Mouse (Mus musculus): ENCODE measurements around the gene Calhm5.
A peak's percentile ranks its signal among the peaks of the same experiment; 100 is the strongest.

Gene Calhm5

DNA sequence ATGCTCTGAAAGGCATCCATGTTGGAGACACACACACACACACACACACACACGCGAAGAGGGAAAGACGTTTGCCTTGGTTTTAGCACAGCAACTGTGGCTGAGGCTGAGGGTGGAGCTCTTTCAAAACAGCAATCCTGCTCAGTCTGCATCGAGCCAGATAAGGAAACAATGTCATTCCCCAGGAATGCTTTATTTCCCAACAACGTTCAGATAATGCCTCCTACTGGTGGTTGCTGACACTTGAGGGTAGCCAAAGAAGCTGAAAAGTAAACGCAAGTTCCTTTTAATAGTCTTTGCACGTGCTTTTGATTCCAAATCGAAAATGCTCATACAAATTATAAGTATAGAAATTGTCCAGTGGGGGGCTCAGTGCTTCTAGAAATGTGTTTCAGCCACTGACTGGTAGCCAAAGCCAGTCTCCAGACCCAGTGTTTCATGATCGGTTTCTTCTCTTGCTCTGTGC lies at the start of gene Calhm5:
Gene Calhm5, minus strand, starts transcription at position 102 of the 466 bp plus-strand sequence.
- peak; percentile 9 to 14 for DNase-seq

DNA sequence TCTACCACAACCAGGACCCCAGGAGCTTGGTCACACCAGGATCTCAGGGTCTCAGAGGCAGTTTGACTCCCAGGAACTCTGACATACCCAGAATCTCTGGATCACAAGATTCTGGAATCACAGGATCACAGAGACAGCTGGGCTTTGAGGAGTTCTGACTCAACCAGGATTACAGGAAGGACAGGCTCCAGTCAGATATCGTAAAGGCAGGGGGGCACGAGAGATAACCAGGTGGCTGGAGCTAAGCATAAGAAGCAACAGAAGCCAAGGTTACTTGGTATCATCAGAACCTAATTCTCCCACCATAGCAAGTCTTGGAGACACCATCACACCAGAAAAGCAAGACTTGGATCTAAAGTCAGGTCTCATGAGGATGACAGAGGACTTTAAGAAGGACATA lies 45.4 kb upstream of the Calhm5 start:
- no peak for DNase-seq

DNA sequence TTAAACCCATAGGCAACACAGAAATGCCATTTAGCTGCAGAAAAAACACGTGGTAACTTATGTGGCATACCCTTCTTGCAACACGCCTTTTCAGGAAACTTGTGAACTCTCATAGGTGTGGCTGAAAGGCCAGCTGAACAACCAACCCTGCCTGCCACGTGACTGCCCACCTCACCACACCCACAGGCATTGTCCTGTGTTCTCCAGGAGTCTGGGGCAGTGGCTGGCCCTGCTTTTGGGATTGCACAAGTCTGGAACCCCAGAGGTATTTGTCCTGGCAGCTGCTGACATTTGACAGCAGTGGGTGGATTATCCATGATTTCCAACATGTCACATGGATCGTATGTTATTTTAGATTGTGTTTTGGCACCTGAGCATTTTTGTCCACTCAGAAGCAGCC lies 43.4 kb upstream of the Calhm5 start:
- DNase-seq = no peak

DNA sequence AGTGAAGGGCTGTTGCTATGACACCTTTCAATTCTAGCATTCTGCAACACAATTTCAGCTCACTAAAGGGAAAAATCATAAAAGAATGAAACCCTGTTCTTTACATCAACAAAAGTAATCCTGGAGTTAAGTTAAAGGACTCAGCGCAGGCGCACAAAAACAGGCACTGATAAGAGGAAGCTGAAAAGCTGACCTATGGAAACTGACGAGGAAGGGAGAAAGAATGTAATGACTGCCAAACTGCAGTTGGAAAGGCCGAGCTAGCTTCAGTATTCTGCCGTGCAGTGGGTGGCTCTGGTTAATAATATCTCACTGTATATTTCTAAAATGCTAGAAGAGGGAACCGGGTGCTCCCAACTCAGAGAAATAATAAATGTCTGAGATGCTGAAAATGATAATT lies 41.7 kb upstream of the Calhm5 start:
- no peak for DNase-seq

DNA sequence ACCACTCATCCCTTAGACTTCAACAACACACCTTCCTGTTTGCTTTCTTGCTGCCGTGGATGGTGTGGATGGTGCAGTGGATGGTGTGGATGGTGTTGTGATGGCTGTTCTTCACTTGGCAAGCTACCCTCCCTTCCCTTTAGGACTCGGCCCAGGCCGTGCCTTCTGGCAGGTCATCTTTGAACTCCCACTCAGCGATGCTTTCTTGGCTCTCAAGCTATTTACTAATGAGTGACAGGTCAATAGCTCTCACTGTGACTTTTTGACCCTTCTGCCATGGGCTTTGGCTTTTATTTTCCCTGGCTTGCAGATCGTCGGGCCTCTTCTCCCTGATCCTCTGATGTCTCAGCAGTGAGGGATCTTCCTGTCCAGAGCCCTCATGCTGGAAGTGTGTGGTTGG lies 40.1 kb upstream of the Calhm5 start:
- no peak for DNase-seq

DNA sequence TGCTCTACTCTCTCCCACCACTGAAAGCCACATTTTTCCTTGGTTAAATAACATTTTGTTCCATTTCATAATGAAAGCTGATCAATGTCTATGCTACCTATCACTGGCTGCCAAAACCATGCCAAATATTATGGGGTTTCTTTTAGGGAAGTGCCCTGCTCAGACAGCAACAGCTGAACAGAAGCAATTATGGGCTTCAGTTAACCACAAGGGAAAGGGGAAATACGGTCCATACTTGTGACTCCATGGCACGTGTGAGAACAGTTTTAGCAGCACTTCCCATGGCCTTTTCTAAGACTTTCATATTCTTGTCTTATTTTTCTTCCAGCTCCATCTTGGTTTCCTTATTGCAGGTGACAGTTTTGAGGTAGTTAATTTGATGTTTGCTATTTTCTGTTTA lies 35.0 kb upstream of the Calhm5 start:
- no peak for DNase-seq

DNA sequence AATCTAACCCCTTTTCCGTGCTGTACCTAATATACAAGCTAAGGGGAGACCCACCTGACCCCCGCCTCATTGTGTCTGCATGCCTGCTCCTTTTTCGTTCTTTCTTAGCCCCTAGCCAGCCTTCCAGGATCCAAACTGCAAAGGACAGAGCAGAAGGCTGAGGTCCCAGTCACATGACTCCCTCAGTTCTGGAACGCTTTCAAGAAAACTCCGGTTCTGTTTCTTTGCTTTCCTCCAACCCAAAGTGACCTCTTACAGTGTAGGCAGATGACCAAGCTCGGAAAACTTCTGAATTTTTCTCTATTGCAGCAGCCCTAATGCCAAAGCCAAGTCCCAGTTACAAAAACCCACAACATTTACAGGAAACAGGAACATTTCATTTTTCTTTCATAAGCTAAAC lies 32.1 kb upstream of the Calhm5 start:
- DNase-seq = no peak

DNA sequence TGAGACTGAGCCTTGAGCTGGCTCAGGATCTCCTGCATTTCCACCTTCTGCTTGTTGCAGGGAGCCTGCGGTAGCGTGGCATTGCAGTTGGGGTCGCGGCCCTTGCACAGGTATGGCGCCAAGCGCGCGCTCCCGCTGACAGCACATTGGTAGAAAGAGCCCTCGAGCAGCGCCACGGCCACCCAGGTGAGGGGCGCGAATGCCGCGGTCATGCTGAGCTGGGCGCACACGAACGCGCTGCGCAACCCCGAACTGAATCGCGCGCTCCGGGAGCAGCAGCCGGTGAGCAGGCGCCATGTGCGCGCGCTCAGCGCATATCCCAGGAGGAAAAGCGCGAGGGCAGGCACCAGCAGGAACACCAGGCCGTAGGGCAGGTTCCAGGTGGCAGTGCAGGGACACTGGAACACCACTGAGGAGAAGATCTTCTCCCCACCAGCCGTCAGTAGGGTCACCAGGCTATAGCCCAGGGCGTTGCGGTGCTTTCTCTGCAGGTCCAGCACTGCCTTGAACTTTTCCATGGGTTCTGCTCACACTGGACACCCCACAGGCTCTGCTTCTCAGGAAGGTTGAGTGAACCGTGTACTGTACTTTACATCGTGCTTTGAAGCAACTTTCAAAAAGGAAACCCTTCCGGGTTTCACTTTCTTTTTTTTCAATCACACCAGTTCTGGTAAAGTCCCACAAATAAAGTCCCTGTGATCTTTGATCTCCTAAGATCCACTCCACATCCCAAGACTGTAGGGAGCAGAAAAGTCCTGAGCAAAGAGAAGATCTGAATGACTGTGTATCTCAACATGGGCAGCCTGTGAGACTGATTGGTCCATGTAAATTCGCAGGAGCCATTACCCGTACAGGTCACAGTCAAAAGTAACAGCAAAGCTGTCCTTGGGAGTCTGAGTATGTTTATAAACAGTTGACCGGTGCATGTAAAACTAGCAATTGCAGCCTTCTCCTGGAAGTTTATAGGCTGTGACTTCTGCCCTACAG lies 31.4 kb upstream of the Calhm5 start, which contains the start of gene Calhm6:
Gene Calhm6, minus strand, starts transcription at position 593 of the 987 bp plus-strand sequence.
- DNase-seq = no peak

DNA sequence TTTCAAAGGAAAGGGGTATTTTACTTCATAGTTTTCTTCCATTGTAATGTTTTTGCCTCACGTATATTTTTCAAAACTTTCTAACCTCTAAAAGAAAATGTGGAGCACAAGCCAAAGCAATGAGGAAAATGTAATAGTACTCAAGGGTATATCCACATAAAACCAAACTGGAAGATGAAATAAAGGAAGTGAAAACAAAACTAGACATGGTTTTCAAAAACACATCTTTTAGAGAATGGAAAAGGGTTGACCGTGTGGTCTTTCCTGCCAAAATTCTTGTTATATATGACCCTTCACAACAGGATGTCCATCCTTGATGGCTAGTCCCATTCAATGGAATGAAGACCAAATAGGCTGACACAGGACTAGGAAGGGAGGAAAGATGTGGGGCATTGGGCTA lies 22.1 kb upstream of the Calhm5 start:
- no peak for DNase-seq

DNA sequence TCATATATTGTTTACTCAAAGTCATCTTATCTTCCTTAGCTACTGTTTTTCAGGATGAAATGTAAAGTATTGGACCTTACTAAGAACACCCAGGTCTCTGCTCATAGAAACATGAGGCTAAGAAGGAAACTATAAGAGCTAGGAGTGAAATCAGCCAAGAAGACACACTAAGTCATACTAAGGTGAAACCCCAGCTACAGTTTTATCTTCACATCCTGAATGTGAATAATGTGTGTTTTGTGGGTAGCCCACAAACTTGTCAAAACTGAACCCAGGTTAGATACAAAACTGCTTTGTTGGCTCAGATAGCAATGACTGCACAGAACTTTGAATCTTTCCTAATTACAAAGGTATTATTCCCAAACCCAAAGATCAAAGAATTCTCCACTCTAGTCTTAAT lies 21.5 kb upstream of the Calhm5 start:
- DNase-seq = no peak

DNA sequence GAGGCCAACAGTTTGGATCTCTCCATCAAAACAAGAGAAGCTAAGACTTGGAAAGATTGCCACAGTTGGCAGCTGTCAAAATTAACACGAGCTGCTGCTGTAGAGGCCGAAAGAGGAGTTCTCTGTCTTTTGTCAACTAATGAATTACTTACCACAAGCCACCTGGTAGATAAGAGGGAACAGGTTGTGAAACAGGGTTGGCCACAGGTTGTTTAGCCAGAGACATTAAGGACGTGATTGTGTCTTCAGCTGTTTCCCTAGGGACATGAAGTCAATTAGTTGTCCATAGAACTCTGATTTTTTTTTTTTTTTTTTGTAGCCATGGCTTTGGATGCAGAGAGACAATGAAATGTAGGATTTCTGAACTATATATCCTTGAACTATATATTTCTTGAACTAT lies 20.8 kb upstream of the Calhm5 start:
- no peak for DNase-seq

DNA sequence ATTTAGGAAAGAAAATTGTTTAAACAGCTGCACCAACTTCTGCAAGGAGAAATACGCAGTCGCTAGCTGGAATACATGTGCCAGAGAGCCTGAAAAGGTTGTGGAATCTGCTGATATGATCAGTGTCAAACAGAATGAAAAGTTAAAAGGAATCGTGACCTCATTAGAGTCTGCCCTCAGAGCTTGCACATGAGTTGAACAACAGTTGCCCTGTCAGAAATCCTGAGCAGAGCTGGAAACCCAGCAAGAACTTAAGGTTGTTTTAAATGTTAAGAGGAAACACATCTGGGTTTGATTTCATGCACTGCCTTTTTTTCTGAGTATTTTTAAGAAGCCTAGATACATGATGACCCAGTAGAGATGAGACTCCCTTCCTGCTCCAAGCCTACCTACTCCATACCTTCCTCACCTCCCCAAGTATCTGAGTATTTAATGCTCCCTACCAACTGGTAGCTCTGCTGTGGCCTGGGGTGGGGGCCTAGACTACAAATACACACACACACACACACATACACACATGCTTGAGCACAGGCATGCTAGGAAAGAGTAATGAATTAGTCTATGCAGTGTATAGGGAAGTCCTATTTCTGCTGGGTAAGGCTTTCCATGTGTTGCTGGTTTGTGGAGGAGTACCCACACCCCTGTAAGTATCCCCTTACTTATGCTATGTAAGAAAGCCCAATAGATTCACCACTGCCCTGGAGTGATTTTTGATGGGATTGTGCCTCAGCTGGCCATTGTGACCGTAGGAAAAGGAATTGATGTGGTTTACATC lies 15.8 kb upstream of the Calhm5 start:
- DNase-seq = no peak

DNA sequence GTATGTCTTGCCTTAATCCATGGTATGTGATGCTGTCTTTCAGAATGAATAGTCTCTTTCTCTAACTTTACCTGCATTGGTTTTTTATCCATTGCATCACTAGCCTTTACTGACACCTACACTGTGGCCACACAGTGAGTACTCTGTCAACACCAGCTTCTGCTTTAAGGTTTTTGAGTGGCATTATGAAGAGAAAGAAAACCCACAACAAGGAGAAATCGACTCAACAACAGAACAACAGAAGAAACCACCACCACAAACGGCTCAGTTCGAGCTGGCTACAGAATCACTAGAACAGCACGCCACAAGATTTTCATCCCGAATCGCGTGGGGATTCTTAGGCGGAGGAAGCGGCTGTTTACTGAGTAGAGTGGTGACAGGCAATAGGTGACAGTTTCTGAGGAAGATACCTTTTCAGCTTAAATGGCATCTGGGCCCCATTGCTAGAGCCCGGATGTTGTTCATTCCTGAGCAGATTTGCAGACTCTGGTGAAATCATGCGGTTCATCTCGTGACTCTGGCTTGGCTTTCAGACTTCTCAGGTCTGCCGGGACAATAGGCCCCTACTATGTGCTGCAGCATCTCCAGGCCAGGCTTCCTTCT lies 14.6 kb upstream of the Calhm5 start:
- no peak for DNase-seq

DNA sequence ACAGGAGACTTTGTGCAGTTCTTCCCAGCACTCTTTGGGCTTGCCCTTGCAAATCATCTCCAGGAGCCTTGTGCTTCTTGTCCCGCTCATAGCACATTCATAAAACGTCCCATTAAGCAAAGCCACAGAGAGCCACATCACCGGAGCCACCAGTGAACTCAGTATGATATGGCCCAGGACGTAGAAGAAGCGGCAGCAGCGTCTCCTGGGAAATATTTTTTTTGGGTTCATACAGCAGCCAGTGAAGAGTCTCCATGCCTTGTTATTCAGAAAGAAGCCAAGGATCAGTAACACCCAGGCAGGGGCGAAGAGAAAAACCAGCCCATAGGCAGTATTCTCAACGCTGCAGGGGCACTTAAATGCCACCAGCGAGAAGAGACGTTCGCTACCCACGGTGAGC lies 355 bp downstream of the Calhm5 start:
- DNase-seq = no peak

DNA sequence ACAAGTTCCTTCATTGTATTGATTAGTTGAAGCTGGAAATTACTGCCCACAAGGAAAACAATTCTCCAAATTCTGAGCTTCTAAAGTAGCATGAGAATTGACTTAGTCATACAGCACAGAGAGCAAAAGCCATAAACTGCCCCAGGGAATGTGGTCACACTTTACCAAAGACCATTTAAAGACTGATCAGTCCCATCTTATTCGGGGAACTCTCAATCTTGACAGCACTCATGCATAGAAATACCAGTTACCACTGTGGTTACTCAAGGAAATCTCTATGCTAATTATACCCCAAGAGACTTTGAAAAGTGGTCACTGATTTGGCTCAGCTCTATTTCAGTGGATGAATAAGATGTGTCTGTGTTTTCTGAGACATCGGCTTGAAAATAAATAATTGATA lies 1.2 kb downstream of the Calhm5 start:
- no peak for DNase-seq

DNA sequence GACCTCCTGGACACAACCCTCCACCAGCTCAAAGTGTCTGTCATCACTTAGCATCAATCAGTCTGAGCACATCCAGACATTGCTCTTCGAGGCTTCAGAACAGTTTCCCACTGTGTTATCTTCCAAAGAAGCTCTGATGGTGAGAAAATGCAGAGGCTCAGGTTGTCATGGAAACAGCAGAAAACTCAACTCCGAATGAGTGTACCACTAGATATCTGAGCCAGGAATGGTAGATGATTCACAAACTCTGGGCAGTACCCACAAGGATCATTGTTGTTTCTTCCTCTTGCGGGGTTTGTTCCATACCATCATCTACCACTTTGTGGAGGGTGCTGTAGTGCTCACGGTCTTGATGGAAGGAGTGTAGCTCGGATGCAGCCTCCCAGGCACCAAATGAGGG lies 4.4 kb downstream of the Calhm5 start:
- no peak for DNase-seq

DNA sequence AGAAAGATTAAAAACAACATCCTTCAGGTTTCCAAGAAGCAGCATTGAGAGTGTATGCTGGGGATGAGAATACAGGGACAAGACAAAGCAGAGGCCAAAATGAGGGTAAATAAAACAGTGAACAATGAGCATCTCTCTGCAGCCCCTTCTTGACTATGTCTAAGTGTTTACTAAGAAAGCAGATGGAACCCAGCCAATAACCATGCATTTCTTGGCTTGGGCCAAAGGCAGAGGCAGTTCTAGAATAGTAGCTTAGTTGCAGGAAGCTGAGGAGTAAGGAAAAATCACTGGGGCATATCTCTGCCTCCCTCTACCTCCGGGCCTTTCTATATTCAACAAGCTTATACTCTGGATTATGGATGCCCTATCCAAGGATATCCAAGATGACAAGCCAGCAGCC lies 5.8 kb downstream of the Calhm5 start:
- no peak for DNase-seq

DNA sequence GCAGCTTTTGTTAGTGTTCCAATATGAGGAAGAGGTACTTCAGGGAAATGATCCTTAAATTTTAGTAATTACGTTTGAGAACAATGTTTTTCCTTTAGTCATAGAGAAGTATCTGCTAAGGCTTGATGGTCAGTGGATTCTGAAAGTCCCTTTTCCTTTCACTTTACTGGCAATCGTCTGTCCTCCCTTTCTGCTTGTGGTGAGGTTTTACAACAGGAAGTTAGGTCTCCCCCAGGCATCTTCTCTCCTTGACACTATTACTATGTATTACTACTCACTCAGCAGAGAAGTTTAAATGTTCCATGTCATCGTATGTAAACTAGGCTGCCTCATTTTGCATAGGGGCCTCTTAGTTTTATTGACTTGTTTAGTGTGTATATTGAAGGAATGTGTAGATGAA lies 6.8 kb downstream of the Calhm5 start:
- no peak for DNase-seq

DNA sequence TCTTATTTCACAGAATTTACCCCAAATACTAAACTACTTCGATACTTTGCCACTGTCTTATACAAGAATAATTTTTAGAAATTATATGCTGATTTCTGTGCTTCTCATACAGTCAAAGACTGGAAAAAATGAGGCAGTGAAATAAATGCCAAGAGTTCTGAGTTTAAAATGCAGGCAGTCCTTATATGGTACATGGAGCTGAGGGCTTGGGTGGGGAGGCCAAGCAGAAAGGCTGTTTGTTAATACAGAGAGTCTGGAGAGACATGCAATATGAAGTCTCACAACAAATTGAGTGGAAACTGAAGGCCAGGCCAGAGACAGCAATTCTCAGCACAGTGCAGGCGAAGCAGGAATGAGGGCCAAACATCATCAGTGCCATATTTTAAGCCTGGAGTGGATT lies 7.8 kb downstream of the Calhm5 start:
- DNase-seq = no peak

DNA sequence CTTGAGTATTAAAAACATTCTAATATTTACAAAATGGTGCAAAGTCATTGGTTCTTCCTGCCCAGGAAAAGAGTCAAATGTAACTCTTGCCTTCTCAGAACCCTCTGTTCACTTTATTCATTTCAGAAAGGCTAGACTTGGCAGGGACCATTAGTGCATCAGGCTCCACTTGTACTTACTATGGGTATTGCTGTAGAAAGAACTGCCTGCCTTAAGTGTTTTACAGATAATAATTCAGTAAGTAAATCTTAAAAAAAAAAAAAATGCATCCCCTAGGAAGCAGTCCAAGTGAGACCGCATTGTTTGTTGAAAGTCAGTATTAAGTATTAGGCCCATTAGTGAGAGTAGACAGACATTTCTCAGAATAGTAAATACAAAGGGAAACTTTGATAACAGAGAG lies 9.8 kb downstream of the Calhm5 start:
- no peak for DNase-seq

DNA sequence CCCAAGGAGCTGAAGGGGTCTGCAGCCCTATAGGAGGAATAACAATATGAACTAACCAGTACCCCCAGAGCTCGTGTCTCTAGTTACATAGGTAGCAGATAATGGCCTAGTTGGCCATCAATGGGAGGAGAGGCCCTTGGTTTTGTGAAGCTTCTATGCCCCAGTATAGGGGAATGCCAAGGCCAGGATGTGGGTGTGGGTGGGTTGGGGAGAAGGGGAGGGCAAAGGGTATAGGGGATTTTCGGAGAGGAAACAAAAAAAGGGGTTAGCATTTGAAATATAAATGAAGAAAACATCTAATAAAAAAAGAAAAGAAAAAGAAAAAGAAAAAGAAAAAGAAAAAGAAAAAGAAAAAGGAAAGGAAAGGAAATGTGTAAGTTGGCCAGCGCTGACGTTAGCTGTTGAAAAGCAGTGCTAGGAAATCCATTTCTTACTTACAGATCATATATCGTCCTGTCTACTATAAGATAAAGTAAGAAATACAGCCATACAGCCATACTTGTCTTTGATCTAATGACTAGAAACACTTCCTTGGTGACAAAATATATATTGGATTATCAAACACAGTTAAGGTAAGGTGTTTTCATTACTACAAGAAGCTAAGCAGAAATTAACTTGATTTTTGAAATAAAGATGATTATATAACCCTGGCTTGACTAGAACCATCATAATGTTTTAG lies 21.7 kb downstream of the Calhm5 start:
- no peak for DNase-seq

DNA sequence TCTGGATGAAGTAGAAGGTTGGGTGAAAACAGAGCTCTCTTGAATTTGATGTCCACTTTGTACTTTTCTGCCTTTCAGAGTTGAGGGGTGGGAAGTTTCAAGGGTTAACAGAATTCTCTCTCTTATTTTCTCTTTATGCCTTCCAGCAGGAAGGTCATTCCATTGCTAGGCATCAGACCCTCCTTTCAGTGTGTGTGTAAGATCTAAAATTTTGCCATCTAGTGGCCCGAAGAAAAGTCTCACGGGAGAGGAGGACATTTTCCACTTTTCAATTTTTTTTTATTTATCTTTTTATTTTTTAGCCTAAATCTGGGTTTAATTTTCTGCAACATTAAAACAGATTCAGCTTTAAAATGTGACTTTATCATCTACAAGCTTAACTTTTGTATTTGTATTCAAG lies 24.7 kb downstream of the Calhm5 start:
- DNase-seq = no peak

DNA sequence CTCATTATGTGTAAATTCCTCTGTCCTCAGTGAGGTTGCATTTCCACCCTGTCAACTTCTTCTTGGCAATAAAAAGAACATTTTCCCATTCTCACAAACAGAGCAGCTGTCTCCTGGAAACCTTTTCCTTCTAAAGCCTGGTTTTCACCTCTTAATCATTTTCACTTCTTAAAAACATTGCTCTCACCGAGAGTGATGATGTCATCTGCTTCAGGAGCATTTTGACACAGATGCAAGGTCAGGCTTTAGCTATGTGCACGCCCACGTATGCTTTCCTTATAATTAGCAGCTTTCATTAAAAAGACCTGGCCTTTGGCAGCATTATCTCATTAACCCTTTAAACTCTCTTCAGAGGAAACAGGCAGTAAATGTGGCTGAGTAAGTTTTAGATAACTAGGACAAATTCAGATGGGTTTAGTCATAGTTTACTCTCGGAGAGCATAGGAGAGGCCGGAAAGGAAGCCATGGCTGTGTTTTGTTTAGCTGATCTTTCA lies 25.3 kb downstream of the Calhm5 start:
- DNase-seq = no peak

Measured in cerebellum, adult 18-20 months (tissue).